Mouse (Mus musculus) limb, embryonic 12.5 days (tissue): ENCODE results near the gene Bpifb3. TPM values are rescaled to one million over a fixed set of nuclear protein-coding genes. Genes with fewer than 3 reads are reported as not detected.

ENCODE experiments used
- ATAC-seq: fragments of 200-750 bp; cut with Nextera tagmentation; 2 replicates; pipeline ENCODE4 v1.8.0; 2017; ENCODE audit warnings: low read depth, moderate TSS enrichment; ENCODE audit not compliant: insufficient number of reproducible peaks, insufficient read depth, low FRiP score, low TSS enrichment
- H3K27ac ChIP-seq: fragments of 300-500 bp; sonication (generic); 2 replicates; pipeline ENCODE4 v1.5.1; 2016; ENCODE audit warnings: mild to moderate bottlenecking, moderate library complexity
- H3K27me3 ChIP-seq: fragments of 300-500 bp; sonication (generic); 2 replicates; pipeline ENCODE4 v1.6.1; 2016; ENCODE audit warnings: mild to moderate bottlenecking, moderate library complexity
- H3K36me3 ChIP-seq: fragments of 300-500 bp; sonication (generic); 2 replicates; pipeline ENCODE4 v1.6.1; 2016; ENCODE audit warnings: mild to moderate bottlenecking, moderate library complexity
- H3K4me1 ChIP-seq: fragments of 300-500 bp; sonication (generic); replicated peaks from 2 replicates; pipeline ENCODE4 v1.6.1; 2016
- H3K4me2 ChIP-seq: fragments of 300-500 bp; sonication (generic); 2 replicates; pipeline ENCODE4 v1.6.1; 2016; ENCODE audit warnings: mild to moderate bottlenecking, moderate library complexity
- H3K4me3 ChIP-seq: fragments of 300-500 bp; sonication (generic); replicated peaks from 2 replicates; pipeline ENCODE4 v1.5.1; 2016; ENCODE audit warnings: mild to moderate bottlenecking
- H3K9ac ChIP-seq: fragments of 300-500 bp; sonication (generic); replicated peaks from 2 replicates; pipeline ENCODE4 v1.6.1; 2016; ENCODE audit warnings: mild to moderate bottlenecking, moderate library complexity
- H3K9me3 ChIP-seq: fragments of 300-500 bp; sonication (generic); 2 replicates; pipeline ENCODE4 v1.6.1; 2016; ENCODE audit warnings: mild to moderate bottlenecking, moderate library complexity
- WGBS: fragments of 180-500 bp; shearing (Covaris S2); methylation state at CpG from one replicate; pipeline ENCODE4 v1.1.7; 2016; 5-methylcytosine and 5-hydroxymethylcytosine counted together
- polyA plus RNA-seq: library from polyadenylated mRNA; unstranded; fragments of >200 nt; fragmentation: Nextera tagmentation; extraction: Ambion mirVana; gene quantifications from 2 replicates; pipeline ENCODE4 v1.2.1, GENCODE M21; 2016

Bpifb3 gene
- polyA plus RNA-seq, 1 experiment from 2014 or later = not detected

GRCm38 (mm10) chr2:153935348-153935747 is 17.3 kb downstream of the Bpifb3 start:
- H3K36me3 ChIP-seq = no peaks in the 10 kb centered on the region
- no peaks in the 10 kb centered on the region; the same call in 1 of the 2 replicates for H3K27me3 ChIP-seq
- ATAC-seq = no peak
- H3K4me2 ChIP-seq = no peak overlapping the region
- 93% methylated on average over 6 of the region's 6 CpGs for WGBS
- H3K9me3 ChIP-seq = no peaks in the 10 kb centered on the region
- H3K4me1 ChIP-seq = no peaks in the 10 kb centered on the region
- no peak overlapping the region for H3K27ac ChIP-seq
- H3K4me3 ChIP-seq = no peak overlapping the region
- no peak overlapping the region for H3K9ac ChIP-seq

DNA sequence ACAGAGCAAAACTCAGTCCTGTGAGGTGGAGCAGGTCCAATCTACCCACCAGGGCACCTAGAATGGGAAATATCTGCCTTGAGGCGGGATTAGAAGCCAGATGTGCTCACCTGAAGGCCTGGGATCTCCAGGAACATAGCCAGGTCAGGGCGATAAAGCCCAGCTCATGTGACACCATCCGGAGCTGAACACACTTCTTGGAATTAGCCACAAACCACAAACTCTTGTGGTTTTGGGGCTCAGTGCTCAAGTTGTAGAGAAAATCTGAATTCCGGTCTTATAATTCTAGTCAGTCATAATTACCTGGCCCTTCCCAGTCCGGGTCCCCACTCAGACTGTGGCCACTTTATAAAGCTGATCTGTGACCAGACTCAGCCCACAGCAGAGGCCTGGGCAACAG is 19.8 kb downstream of the Bpifb3 start, which contains the start of gene Bpifb4:
Gene Bpifb4, plus strand, starts transcription at position 370 of the 400 bp plus-strand sequence.
- Histone ChIP-seq H3K27me3 (no peaks in the 10 kb centered on the region; the same call in 1 of the 2 replicates), H3K4me1 (no peaks in the 10 kb centered on the region), H3K36me3 (no peaks in the 10 kb centered on the region), H3K9ac (no peak within 1 kb of the TSS), H3K4me3 (no peak within 1 kb of the TSS), H3K9me3 (no peaks in the 10 kb centered on the region), H3K27ac (no peak within 1 kb of the TSS), H3K4me2 (no peak within 1 kb of the TSS)
- 81% methylated on average over 5 of the region's 5 CpGs for WGBS
- ATAC-seq = no peak

DNA sequence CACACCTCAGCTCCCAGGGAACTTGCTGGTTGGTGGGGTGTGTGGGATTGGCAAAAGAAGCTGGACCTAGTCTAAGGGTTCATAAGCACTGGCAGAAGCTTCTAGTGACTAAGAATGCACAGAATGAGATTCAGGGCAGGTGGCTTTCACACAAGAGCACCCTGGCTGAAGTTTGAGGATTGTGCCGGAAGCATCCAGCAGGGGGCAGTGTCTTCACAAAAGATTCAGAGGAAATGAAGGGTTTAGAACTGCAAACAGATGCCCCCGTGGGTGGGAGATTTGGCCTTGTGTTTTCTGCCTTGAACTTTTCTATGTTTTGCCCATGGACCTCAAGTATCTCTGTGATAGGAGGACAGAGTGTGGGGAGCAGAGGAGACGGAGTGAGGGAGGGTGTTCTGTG is 25.5 kb downstream of the Bpifb3 start:
- WGBS = 43% methylated on average over 3 of the region's 3 CpGs
- Histone ChIP-seq H3K36me3 (no peaks in the 10 kb centered on the region), H3K9me3 (no peaks in the 10 kb centered on the region), H3K4me2 (no peak overlapping the region), H3K9ac (no peak overlapping the region), H3K4me1 (no peaks in the 10 kb centered on the region), H3K4me3 (no peak overlapping the region), H3K27ac (no peak overlapping the region), H3K27me3 (peaks cover 2% of the 10 kb centered on the region; the same call in 1 of the 2 replicates)
- ATAC-seq = no peak

DNA sequence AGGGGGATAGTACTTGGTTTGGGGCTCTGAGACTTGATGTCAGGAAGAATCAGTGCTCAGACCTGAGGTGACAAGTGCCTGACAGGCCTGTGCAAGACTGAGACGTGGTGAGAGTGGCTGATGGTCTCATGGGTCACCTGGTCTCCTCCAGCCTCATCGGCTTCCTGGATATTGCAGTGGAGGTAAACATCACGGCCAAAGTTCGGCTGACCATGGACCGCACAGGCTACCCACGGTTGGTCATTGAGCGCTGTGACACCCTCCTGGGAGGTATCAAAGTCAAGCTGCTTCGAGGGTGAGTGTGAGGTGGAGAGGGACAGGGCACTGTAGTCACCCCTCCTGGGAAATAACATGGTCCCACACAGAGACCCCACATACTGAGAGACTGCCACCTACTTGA is 26.5 kb downstream of the Bpifb3 start:
- no peak overlapping the region for H3K9ac ChIP-seq
- H3K27ac ChIP-seq = no peak overlapping the region
- no peak for ATAC-seq
- H3K4me2 ChIP-seq = no peak overlapping the region
- H3K9me3 ChIP-seq = no peaks in the 10 kb centered on the region
- H3K4me3 ChIP-seq = no peak overlapping the region
- H3K27me3 ChIP-seq = peaks cover 4% of the 10 kb centered on the region; the same call in 1 of the 2 replicates
- whole genome bisulfite sequencing = 79% methylated on average over 8 of the region's 8 CpGs
- no peaks in the 10 kb centered on the region for H3K36me3 ChIP-seq
- no peaks in the 10 kb centered on the region for H3K4me1 ChIP-seq

DNA sequence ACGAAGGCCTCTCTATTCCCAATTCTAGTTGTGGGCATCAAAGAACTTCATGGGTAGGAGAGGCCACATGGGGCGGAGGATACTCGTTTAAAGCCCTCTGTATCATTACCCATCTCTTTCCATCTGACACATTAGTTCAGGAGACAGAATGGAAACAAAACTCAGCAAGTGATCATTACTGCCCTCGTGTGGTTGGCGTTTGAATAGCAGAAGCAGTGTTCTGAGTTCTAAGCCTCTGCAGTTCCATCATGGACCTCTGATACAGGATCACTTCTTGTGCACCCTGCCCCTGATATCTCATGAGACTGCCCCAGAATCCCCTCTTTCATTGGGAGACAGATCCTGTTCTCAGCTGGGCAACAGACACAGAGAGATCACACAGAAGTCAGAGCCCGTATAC is 34.9 kb downstream of the Bpifb3 start:
- Histone ChIP-seq H3K27ac (no peak overlapping the region), H3K36me3 (no peaks in the 10 kb centered on the region), H3K9ac (no peak overlapping the region), H3K4me2 (no peak overlapping the region), H3K9me3 (no peaks in the 10 kb centered on the region), H3K4me1 (no peaks in the 10 kb centered on the region), H3K27me3 (peaks cover 4% of the 10 kb centered on the region; the same call in 1 of the 2 replicates), H3K4me3 (no peak overlapping the region)
- no peak for ATAC-seq
- 26% methylated on average over 6 of the region's 6 CpGs for WGBS

GRCm38 (mm10) chr2:153953836-153954235 is 35.8 kb downstream of the Bpifb3 start:
- H3K36me3 ChIP-seq = no peaks in the 10 kb centered on the region
- WGBS = 12% methylated on average over 6 of the region's 6 CpGs
- H3K9me3 ChIP-seq = no peaks in the 10 kb centered on the region
- H3K27me3 ChIP-seq = no peaks in the 10 kb centered on the region
- peak overlapping the region; percentile 32 for H3K4me2 ChIP-seq
- ATAC-seq = no peak; the same call in 1 of the 2 replicates
- no peak overlapping the region for H3K4me3 ChIP-seq
- H3K4me1 ChIP-seq = no peaks in the 10 kb centered on the region
- H3K9ac ChIP-seq = no peak overlapping the region
- H3K27ac ChIP-seq = no peak overlapping the region

- no peak overlapping the region for H3K4me3 ChIP-seq
- no peak for ATAC-seq
- no peak overlapping the region for H3K9ac ChIP-seq
- H3K4me2 ChIP-seq = no peak overlapping the region
- 72% methylated on average over 4 of the region's 4 CpGs for whole genome bisulfite sequencing
- H3K27ac ChIP-seq = no peak overlapping the region
- H3K4me1 ChIP-seq = no peaks in the 10 kb centered on the region
- H3K27me3 ChIP-seq = no peaks in the 10 kb centered on the region; the same call in 1 of the 2 replicates
- no peaks in the 10 kb centered on the region for H3K36me3 ChIP-seq
- no peaks in the 10 kb centered on the region for H3K9me3 ChIP-seq
Measured at GRCm38 (mm10) chr2:153962821-153963331, 44.8 kb downstream of the Bpifb3 start.

GRCm38 (mm10) chr2:153963334-153963733 is 45.3 kb downstream of the Bpifb3 start:
- Histone ChIP-seq H3K9ac (no peak overlapping the region), H3K27ac (no peak overlapping the region), H3K4me3 (no peak overlapping the region), H3K4me2 (no peak overlapping the region), H3K36me3 (no peaks in the 10 kb centered on the region), H3K9me3 (no peaks in the 10 kb centered on the region), H3K4me1 (no peaks in the 10 kb centered on the region), H3K27me3 (no peaks in the 10 kb centered on the region; the same call in 1 of the 2 replicates)
- ATAC-seq = no peak
- WGBS = 84% methylated on average over 1 of the region's 1 CpGs

DNA sequence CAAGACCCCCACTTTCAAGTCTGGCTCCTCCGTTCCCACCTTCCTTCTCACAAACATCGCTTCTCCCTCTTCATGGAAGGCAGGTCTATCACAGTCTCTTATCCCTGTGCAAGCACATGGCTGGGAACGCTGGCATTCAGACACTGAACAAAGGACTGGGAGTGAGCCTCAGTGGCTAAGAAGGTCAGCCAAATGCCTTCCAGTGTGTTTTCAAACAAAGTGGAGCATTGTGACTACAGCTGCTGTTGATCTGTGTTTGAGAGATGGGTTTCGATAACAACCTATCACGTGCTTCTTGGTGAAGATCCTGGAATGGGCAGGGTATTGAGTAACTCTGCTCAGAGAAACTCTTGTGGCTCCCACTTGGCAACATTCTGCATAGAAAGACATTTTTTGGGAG is 52.2 kb downstream of the Bpifb3 start:
- WGBS = 80% methylated on average over 5 of the region's 5 CpGs
- Histone ChIP-seq H3K4me1 (no peaks in the 10 kb centered on the region), H3K27ac (no peak overlapping the region), H3K4me2 (no peak overlapping the region), H3K4me3 (no peak overlapping the region), H3K9me3 (no peaks in the 10 kb centered on the region), H3K9ac (no peak overlapping the region), H3K36me3 (no peaks in the 10 kb centered on the region), H3K27me3 (peaks cover 3% of the 10 kb centered on the region; the same call in 1 of the 2 replicates)
- ATAC-seq = no peak

DNA sequence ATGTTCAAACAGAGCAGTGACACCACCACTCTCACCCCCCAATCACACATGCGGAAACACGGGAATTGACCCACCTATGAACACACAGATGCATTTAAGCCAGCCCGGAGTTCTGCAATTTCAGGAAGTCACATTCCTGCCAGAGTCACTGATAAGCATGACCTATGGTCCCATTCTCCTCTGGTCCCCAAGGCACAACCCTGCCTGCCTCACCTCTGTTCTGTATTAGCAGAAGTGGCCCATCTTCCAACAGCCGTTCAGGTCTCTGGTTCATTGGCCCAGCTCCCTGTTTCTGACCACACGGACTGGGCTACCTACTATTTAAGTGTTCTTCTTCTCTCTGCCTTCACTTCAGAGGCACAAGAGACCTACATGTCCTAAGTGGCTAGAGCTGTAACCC is 56.6 kb downstream of the Bpifb3 start, which contains the start of gene Bpifa6:
Gene Bpifa6, plus strand, starts transcription at position 364 of the 400 bp plus-strand sequence.
- no peak for ATAC-seq
- Histone ChIP-seq H3K9me3 (no peaks in the 10 kb centered on the region), H3K4me3 (no peak within 1 kb of the TSS), H3K4me1 (no peaks in the 10 kb centered on the region), H3K4me2 (no peak within 1 kb of the TSS), H3K27me3 (no peaks in the 10 kb centered on the region), H3K9ac (no peak within 1 kb of the TSS), H3K27ac (no peak within 1 kb of the TSS), H3K36me3 (no peaks in the 10 kb centered on the region)
- WGBS = 70% methylated on average over 5 of the region's 5 CpGs
